Mouse (Mus musculus): ENCODE measurements around the gene Cyb5r2. TPM values are rescaled to one million over a fixed set of nuclear protein-coding genes. Genes with fewer than 3 reads are reported as not detected.

The Cyb5r2 gene
- polyA plus RNA-seq, 1 experiment from 2014 or later = 0.16 TPM

GRCm38 (mm10) chr7:107749721-107750120 lies 8.1 kb downstream of the Cyb5r2 start:
- no peak overlapping the region for H3K4me2 ChIP-seq
- 94% methylated on average over 4 of the region's 4 CpGs for WGBS
- ATAC-seq (ENCODE audit: insufficient number of reproducible peaks, insufficient read depth, low FRiP score, low TSS enrichment, low read depth) = no peak
- no peak overlapping the region for H3K4me3 ChIP-seq (replicated peaks)
- no peak overlapping the region for H3K9ac ChIP-seq (replicated peaks)
- no peaks in the 10 kb centered on the region; the same call in 1 of the 2 replicates for H3K4me1 ChIP-seq (replicated peaks)
- no peak overlapping the region for H3K27ac ChIP-seq
- peaks cover 24% of the 10 kb centered on the region for H3K36me3 ChIP-seq
- H3K27me3 ChIP-seq = no peaks in the 10 kb centered on the region
- no peaks in the 10 kb centered on the region for H3K9me3 ChIP-seq

GRCm38 (mm10) chr7:107749270-107749669 lies 8.6 kb downstream of the Cyb5r2 start:
- H3K27me3 ChIP-seq = no peaks in the 10 kb centered on the region
- no peak overlapping the region for H3K4me2 ChIP-seq
- H3K27ac ChIP-seq = no peak overlapping the region
- no peaks in the 10 kb centered on the region for H3K9me3 ChIP-seq
- H3K4me1 ChIP-seq (replicated peaks) = no peaks in the 10 kb centered on the region; the same call in 1 of the 2 replicates
- ATAC-seq (ENCODE audit: insufficient number of reproducible peaks, insufficient read depth, low FRiP score, low TSS enrichment, low read depth) = no peak
- H3K4me3 ChIP-seq (replicated peaks) = no peak overlapping the region
- peaks cover 26% of the 10 kb centered on the region for H3K36me3 ChIP-seq
- no peak overlapping the region for H3K9ac ChIP-seq (replicated peaks)
- 3% methylated on average over 3 of the region's 3 CpGs for WGBS

GRCm38 (mm10) chr7:107747954-107748353 lies 9.9 kb downstream of the Cyb5r2 start:
- H3K9me3 ChIP-seq = no peaks in the 10 kb centered on the region
- H3K36me3 ChIP-seq = peaks cover 39% of the 10 kb centered on the region
- no peaks in the 10 kb centered on the region for H3K27me3 ChIP-seq
- no peak overlapping the region for H3K4me2 ChIP-seq
- ATAC-seq (ENCODE audit: insufficient number of reproducible peaks, insufficient read depth, low FRiP score, low TSS enrichment, low read depth) = no peak
- H3K9ac ChIP-seq (replicated peaks) = no peak overlapping the region
- H3K27ac ChIP-seq = no peak overlapping the region
- no peaks in the 10 kb centered on the region; the same call in 1 of the 2 replicates for H3K4me1 ChIP-seq (replicated peaks)
- no peak overlapping the region for H3K4me3 ChIP-seq (replicated peaks)
- WGBS = 23% methylated on average over 2 of the region's 2 CpGs

DNA sequence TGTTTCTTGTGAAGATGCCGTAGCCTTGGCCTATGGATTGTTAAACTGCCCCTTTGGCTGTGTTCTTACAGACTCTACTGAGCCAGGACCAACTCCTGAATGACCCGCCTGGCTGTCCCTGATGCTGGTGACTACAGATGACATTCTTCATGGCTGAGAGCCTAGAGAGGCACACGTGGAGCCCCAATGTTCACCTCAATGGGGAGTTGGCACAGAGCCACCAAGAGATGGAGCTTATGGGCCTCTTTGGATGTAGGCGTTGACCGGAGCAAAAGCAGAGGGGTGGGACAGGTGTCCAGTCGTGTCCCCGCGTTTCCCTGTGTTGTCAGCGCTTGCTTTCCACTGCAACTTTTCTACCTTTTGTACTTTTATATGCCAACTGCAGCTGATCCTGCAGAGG lies 10.4 kb downstream of the Cyb5r2 start:
- H3K4me1 ChIP-seq (replicated peaks) = no peaks in the 10 kb centered on the region; the same call in 1 of the 2 replicates
- H3K36me3 ChIP-seq = peaks cover 41% of the 10 kb centered on the region
- no peak overlapping the region for H3K27ac ChIP-seq
- no peak overlapping the region for H3K9ac ChIP-seq (replicated peaks)
- no peak overlapping the region for H3K4me3 ChIP-seq (replicated peaks)
- WGBS = 87% methylated on average over 9 of the region's 9 CpGs
- H3K27me3 ChIP-seq = no peaks in the 10 kb centered on the region
- no peaks in the 10 kb centered on the region for H3K9me3 ChIP-seq
- no peak overlapping the region for H3K4me2 ChIP-seq
- ATAC-seq (ENCODE audit: insufficient number of reproducible peaks, insufficient read depth, low FRiP score, low TSS enrichment, low read depth) = no peak

DNA sequence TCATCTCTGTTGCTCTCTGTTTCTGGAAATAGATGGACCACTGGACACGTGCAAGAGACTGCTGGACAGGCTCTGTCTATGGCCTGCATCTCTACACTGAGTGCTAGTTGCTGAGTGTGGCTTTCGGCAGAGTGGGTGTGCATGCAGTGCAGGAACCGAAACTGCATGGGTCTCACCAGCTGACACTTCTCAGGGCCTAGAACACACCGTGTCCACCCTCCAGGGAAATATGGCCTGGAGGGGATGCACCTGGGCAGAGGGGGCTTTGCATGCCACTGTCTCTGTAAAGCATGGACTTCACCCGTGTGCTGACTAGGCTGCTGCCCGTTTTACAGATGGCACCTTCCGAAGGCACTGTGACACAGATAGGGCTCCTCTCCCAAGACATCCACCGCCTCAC lies 11.8 kb downstream of the Cyb5r2 start:
- WGBS = 89% methylated on average over 8 of the region's 8 CpGs
- no peak for ATAC-seq (ENCODE audit: insufficient number of reproducible peaks, insufficient read depth, low FRiP score, low TSS enrichment, low read depth)
- no peak overlapping the region for H3K9ac ChIP-seq (replicated peaks)
- no peak overlapping the region for H3K4me2 ChIP-seq
- H3K27ac ChIP-seq = no peak overlapping the region
- no peaks in the 10 kb centered on the region for H3K27me3 ChIP-seq
- no peak overlapping the region for H3K4me3 ChIP-seq (replicated peaks)
- H3K4me1 ChIP-seq (replicated peaks) = no peaks in the 10 kb centered on the region; the same call in 1 of the 2 replicates
- peaks cover 46% of the 10 kb centered on the region for H3K36me3 ChIP-seq
- no peaks in the 10 kb centered on the region for H3K9me3 ChIP-seq

- WGBS = 69% methylated on average over 2 of the region's 2 CpGs
- peaks cover 55% of the 10 kb centered on the region for H3K36me3 ChIP-seq
Observed at GRCm38 (mm10) chr7:107745111-107745510, 12.7 kb downstream of the Cyb5r2 start.

DNA sequence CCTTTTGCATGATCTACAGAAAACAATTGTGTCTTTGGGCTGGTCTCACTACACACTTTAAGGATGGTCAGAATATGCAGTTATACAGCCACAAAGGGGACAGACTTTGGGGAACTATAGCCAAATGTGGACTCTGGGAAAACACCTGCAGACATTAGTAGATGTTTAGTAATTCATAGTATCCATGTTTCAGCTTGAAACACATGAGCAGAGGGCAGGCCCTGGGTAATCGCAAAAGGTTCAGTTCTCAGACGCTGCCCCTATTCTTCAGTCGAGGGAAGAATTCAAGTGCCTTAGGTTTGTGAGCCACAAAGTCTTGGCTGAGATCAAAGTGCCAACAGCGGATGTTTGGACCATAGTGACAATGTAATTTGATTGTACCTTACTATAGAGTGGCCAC lies 13.4 kb downstream of the Cyb5r2 start:
- no peak overlapping the region for H3K4me2 ChIP-seq
- ATAC-seq (ENCODE audit: insufficient number of reproducible peaks, insufficient read depth, low FRiP score, low TSS enrichment, low read depth) = no peak
- peaks cover 61% of the 10 kb centered on the region for H3K36me3 ChIP-seq
- H3K4me3 ChIP-seq (replicated peaks) = no peak overlapping the region
- no peaks in the 10 kb centered on the region; the same call in 1 of the 2 replicates for H3K4me1 ChIP-seq (replicated peaks)
- WGBS = 86% methylated on average over 4 of the region's 4 CpGs
- no peaks in the 10 kb centered on the region for H3K9me3 ChIP-seq
- no peak overlapping the region for H3K9ac ChIP-seq (replicated peaks)
- no peaks in the 10 kb centered on the region for H3K27me3 ChIP-seq
- H3K27ac ChIP-seq = no peak overlapping the region

More at GRCm38 (mm10) chr7:107745111-107745510, 12.7 kb downstream of the Cyb5r2 start:
- H3K27ac ChIP-seq = no peak overlapping the region
- ATAC-seq (ENCODE audit: insufficient number of reproducible peaks, insufficient read depth, low FRiP score, low TSS enrichment, low read depth) = no peak
- H3K4me2 ChIP-seq = no peak overlapping the region
- no peaks in the 10 kb centered on the region for H3K27me3 ChIP-seq
- H3K9me3 ChIP-seq = no peaks in the 10 kb centered on the region
- H3K9ac ChIP-seq (replicated peaks) = no peak overlapping the region
- no peak overlapping the region for H3K4me3 ChIP-seq (replicated peaks)
- no peaks in the 10 kb centered on the region; the same call in 1 of the 2 replicates for H3K4me1 ChIP-seq (replicated peaks)

GRCm38 (mm10) chr7:107742963-107743465 lies 14.8 kb downstream of the Cyb5r2 start:
- peaks cover 69% of the 10 kb centered on the region for H3K36me3 ChIP-seq
- H3K27me3 ChIP-seq = no peaks in the 10 kb centered on the region
- no peak overlapping the region for H3K4me2 ChIP-seq
- 0 out of 2 replicates have a peak, but pooled peaks cover 1% of the 10 kb centered on the region for H3K4me1 ChIP-seq (replicated peaks)
- ATAC-seq (ENCODE audit: insufficient number of reproducible peaks, insufficient read depth, low FRiP score, low TSS enrichment, low read depth) = peak; percentile 67; the same call in 1 of the 2 replicates
- H3K27ac ChIP-seq = no peak overlapping the region
- H3K9ac ChIP-seq (replicated peaks) = no peak overlapping the region
- no peak overlapping the region for H3K4me3 ChIP-seq (replicated peaks)
- H3K9me3 ChIP-seq = no peaks in the 10 kb centered on the region
- 75% methylated on average over 10 of the region's 10 CpGs for whole genome bisulfite sequencing

DNA sequence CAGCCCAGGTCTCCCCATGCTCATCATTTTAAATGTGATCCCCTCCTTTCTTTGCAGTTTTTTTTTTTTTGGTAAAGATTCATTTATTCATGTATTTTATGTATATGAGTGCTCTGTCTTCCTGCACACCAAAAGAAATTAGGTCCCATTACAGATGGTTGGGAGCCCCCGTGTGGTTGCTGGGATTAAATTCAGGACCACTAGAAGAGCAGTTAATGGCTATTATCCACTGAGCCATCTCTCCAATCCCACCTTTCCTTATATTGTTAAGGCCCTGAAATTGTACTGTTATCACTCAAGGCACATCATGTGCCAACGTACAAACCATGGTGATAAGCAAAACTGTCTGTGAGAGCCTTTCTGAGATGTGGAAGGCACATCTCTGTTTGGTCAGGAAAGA lies 19.1 kb downstream of the Cyb5r2 start:
- H3K4me1 ChIP-seq (replicated peaks) = 0 out of 2 replicates have a peak, but pooled peaks cover 8% of the 10 kb centered on the region
- H3K9ac ChIP-seq (replicated peaks) = no peak overlapping the region
- no peaks in the 10 kb centered on the region for H3K9me3 ChIP-seq
- 43% methylated on average over 2 of the region's 2 CpGs for WGBS
- no peak overlapping the region for H3K4me3 ChIP-seq (replicated peaks)
- no peak for ATAC-seq (ENCODE audit: insufficient number of reproducible peaks, insufficient read depth, low FRiP score, low TSS enrichment, low read depth)
- H3K36me3 ChIP-seq = peaks cover 41% of the 10 kb centered on the region
- H3K4me2 ChIP-seq = no peak overlapping the region
- H3K27ac ChIP-seq = no peak overlapping the region
- no peaks in the 10 kb centered on the region for H3K27me3 ChIP-seq

DNA sequence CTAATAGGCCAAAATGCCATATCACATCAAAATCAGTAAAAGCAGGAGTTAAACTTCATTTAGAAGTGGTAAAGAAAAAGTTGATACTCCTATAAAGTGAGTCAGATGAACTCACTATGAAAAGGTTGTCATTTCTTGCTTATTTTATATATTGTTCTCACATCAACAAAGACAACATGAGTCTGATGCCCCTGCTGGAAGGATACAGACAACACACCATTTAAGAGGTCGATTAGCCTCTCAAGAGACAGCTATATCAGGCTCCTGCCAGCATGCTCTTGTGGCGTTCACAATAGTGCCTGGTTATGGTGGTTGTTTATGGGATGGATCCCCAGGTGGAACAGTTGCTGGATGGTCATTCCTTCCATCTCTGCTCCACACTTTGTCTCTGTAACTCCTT lies 24.7 kb downstream of the Cyb5r2 start:
- no peaks in the 10 kb centered on the region for H3K9me3 ChIP-seq
- WGBS = 75% methylated on average over 2 of the region's 2 CpGs
- H3K4me1 ChIP-seq (replicated peaks) = 0 out of 2 replicates have a peak, but pooled peaks cover 8% of the 10 kb centered on the region
- no peak for ATAC-seq (ENCODE audit: insufficient number of reproducible peaks, insufficient read depth, low FRiP score, low TSS enrichment, low read depth)
- no peak overlapping the region for H3K4me2 ChIP-seq
- H3K36me3 ChIP-seq = peaks cover 39% of the 10 kb centered on the region
- H3K9ac ChIP-seq (replicated peaks) = no peak overlapping the region
- H3K4me3 ChIP-seq (replicated peaks) = no peak overlapping the region
- no peaks in the 10 kb centered on the region for H3K27me3 ChIP-seq
- H3K27ac ChIP-seq = no peak overlapping the region

DNA sequence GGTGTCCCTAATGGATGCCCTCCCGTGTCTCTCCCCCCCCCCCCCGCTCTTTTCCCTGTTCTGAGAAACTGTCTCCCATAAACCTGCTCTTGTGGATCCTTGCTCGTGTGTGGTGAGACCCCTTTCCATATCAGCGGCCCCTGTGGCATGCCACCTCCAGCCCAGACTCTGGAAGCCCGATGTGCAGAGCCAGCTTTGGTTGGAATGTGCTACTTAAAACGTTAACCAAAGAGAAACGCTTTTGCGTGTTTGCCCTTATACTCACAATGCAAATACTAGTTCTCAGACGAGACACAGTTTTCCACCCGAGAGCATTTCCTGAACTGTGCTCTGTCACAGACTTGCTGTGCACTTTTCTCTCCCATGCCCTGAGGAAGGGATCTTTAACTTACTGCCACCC lies 27.2 kb downstream of the Cyb5r2 start:
- Histone ChIP-seq H3K27ac (no peak overlapping the region), H3K9me3 (0 out of 2 replicates have a peak, but pooled peaks cover 1% of the 10 kb centered on the region), H3K36me3 (peaks cover 51% of the 10 kb centered on the region), H3K4me3 (replicated peaks) (no peak overlapping the region), H3K4me2 (no peak overlapping the region), H3K27me3 (no peaks in the 10 kb centered on the region), H3K9ac (replicated peaks) (no peak overlapping the region), H3K4me1 (replicated peaks) (no peaks in the 10 kb centered on the region; the same call in 1 of the 2 replicates)
- ATAC-seq (ENCODE audit: insufficient number of reproducible peaks, insufficient read depth, low FRiP score, low TSS enrichment, low read depth) = no peak
- whole genome bisulfite sequencing = 87% methylated on average over 8 of the region's 10 CpGs

GRCm38 (mm10) chr7:107727538-107727937 lies 30.3 kb downstream of the Cyb5r2 start:
- no peak for ATAC-seq (ENCODE audit: insufficient number of reproducible peaks, insufficient read depth, low FRiP score, low TSS enrichment, low read depth)
- Histone ChIP-seq H3K9me3 (peaks cover 3% of the 10 kb centered on the region; the same call in 1 of the 2 replicates), H3K9ac (replicated peaks) (no peak overlapping the region), H3K4me2 (no peak overlapping the region), H3K36me3 (peaks cover 79% of the 10 kb centered on the region), H3K27me3 (no peaks in the 10 kb centered on the region), H3K4me3 (replicated peaks) (no peak overlapping the region), H3K27ac (no peak overlapping the region), H3K4me1 (replicated peaks) (no peaks in the 10 kb centered on the region; the same call in 1 of the 2 replicates)
- 67% methylated on average over 3 of the region's 3 CpGs for WGBS

Data from limb, embryonic 12.5 days (tissue).